Mouse (Mus musculus) small intestine, adult 2 months (tissue): ENCODE measurements around the gene Rnf149.

Experiments used
- CTCF ChIP-seq: fragments of 200-500 bp; IDR thresholded peaks from 2 replicates; pipeline ENCODE4 v1.5.1; 2012; ENCODE audit warnings: low read depth, mild to moderate bottlenecking, control low read depth, inconsistent platforms, low read length, moderate library complexity, mixed read lengths; ENCODE audit not compliant: insufficient replicate concordance, insufficient read length; ENCODE audit errors: extremely low read depth
- POLR2A ChIP-seq: fragments of 200-500 bp; IDR thresholded peaks from 2 replicates; pipeline ENCODE4 v1.6.1; 2012; ENCODE audit warnings: low read depth, mild to moderate bottlenecking, control low read depth, inconsistent platforms, low read length, moderate library complexity

- TF ChIP-seq CTCF (no peak), POLR2A (no peak)
Measured at GRCm38 (mm10) chr1:39568079-39568478, 9.1 kb downstream of the Rnf149 start.
